Mouse (Mus musculus): ENCODE measurements around the gene Ift52.

GRCm38 (mm10) chr2:163084519-163084918 lies 67.4 kb downstream of the Ift52 start:
- TF ChIP-seq POLR2A (IDR thresholded peaks at IDR 0.05; ENCODE audit: insufficient read depth, low read length), result no peak
- TF ChIP-seq EP300 (IDR thresholded peaks at IDR 0.05; ENCODE audit: insufficient read depth, low read depth, low read length), result no peak
- no peak for TF ChIP-seq CTCF (IDR thresholded peaks at IDR 0.05; ENCODE audit: low read depth, low read length)

Measured in ES-Bruce4 (cell line).